Mouse (Mus musculus): ENCODE measurements around the gene Tmem230.

GRCm38 (mm10) chr2:132253603-132254002, 6.0 kb upstream of the Tmem230 start:
- TF ChIP-seq POLR2A (IDR thresholded peaks at IDR 0.05; ENCODE audit: low read depth, low read length) (no peak), CTCF (conservative IDR thresholded peaks at IDR 0.05; ENCODE audit: insufficient read depth, insufficient read length, low read depth, low read length) (no peak)

All from kidney, adult 2 months (tissue).